Mouse (Mus musculus): ENCODE results near the gene Syn2. TPM values are rescaled to one million over a fixed set of nuclear protein-coding genes. Genes with fewer than 3 reads are reported as not detected.
A peak's percentile ranks its signal among the peaks of the same experiment; 100 is the strongest.

The Syn2 gene
- 42.6 and 45.7 TPM in 2 replicates for polyA plus RNA-seq (2015; fragmentation: Nextera tagmentation; extraction: Ambion mirVana)

DNA sequence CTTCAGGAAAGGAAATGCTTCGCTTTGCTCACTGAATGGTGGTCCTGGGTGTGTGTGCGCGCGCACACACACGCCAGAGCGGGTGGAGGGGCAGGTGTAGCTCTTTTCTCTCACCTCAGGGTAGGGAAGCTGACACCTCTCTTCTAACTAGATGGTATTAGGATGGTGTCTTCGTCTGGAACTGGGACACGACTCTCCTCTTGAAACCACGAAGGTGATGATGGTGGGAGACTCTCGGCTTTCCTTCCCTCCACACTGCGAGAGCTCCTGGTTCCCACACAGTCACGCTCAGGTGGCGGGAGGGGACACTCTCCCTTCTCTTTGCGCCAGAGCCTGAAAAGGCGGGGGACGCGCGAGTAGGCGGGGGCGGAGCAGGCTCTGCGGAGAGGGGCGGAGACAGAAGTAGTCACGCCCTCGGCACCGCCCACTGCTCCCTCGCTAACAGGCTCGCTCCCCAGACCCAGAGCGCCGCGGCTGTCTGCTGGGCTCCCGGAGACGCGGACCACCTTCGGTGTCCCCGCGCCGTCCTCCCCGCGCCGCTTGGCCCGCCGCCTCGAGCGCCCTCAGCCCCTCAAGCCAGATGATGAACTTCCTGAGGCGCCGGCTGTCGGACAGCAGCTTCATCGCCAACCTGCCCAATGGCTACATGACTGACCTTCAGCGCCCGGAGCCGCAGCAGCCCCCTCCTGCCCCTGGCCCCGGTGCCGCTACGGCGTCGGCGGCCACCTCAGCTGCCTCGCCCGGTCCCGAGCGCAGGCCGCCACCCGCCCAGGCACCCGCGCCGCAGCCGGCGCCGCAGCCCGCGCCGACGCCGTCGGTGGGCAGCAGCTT is at the start of gene Syn2:
TSS of gene Syn2 (plus strand) at position 402 of the 831 bp plus-strand sequence.
- under 1% methylated on average over 66 of the region's 75 CpGs for WGBS
- H3K4me3 ChIP-seq: peak within 1 kb of the TSS; percentile 80
- peak within 1 kb of the TSS; percentile 59 for H3K4me2 ChIP-seq
- H3K4me1 ChIP-seq: peaks cover 23% of the 10 kb centered on the region
- H3K36me3 ChIP-seq (replicated peaks): no peaks in the 10 kb centered on the region
- no peaks in the 10 kb centered on the region for H3K27me3 ChIP-seq (replicated peaks)
- H3K9ac ChIP-seq: peak within 1 kb of the TSS; percentile 61
- H3K9me3 ChIP-seq: no peaks in the 10 kb centered on the region
- peak within 1 kb of the TSS; percentile 61 for H3K27ac ChIP-seq
- peak; percentile 97 for ATAC-seq (replicated peaks)

DNA sequence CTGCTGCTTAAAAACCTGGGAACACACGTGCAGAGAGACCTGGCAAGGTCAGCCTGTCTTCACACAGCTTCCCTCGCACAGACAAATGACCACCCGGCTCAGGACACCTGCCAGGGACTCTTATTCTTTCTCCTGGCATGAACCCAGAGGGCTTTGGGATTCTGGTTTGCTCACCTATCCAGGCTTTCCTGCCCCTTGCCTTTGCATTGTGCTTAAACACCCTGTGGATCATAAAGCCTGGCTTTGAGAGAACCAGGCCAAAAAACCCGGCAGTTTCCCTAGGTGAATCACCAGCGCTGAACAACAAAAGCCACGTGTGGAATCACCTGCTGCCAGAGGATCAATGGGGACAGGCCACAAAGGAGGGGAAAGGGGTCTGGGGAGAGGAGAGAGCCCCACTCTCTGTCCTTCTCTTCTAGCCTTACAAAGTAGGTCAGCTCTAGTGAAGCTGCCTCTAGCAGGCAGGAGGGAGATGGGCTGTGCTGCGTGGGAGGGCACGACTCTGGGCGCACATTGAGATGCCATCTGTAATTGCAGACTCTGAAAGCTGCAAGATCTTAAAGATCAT is 49.3 kb upstream of the Syn2 start:
- H3K36me3 ChIP-seq (replicated peaks): no peaks in the 10 kb centered on the region
- no peaks in the 10 kb centered on the region for H3K9me3 ChIP-seq
- H3K9ac ChIP-seq: no peak overlapping the region
- no peaks in the 10 kb centered on the region for H3K4me1 ChIP-seq
- H3K4me2 ChIP-seq: no peak overlapping the region
- 49% methylated on average over 9 of the region's 9 CpGs for WGBS
- no peaks in the 10 kb centered on the region for H3K27me3 ChIP-seq (replicated peaks)
- H3K27ac ChIP-seq: no peak overlapping the region
- no peak overlapping the region for H3K4me3 ChIP-seq
- no peak for ATAC-seq (replicated peaks)

DNA sequence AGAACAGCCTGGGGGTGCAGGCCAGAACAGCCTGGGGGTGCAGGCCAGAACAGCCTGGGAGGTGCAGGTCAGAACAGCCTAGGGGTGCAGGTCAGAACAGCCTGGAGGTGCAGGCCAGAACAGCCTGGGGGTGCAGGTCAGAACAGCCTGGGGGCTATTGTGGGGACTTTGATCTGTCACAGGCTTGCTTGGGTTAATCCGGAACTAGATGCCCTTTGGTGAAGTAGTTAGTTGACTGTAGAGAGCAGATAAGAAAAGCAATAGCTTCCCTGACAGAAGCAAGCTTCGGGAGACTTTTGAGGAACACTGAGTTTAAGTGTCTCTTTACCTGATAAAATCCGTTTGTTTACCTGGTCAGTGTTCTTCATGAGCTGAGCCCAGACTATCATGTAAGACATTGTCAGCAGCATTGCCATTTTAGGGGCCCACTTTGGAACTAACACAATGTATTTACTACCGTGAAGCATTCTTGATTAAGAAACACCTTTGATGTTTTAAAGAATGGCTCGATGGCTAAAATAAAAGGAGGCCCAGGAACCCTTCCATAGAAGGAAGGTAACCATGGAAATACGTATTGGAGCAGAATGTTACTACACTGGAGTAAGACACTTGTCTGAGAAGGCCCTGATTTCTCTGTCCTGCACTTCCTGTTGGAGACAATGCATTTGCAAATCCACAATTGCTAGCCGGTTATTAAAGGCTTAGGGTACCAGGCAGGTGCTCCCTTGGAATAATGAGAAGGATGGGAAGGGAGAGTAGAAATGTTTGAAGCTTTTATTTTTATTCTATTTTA is 46.2 kb upstream of the Syn2 start:
- H3K27me3 ChIP-seq (replicated peaks): no peaks in the 10 kb centered on the region
- H3K36me3 ChIP-seq (replicated peaks): no peaks in the 10 kb centered on the region
- WGBS: 34% methylated on average over 7 of the region's 7 CpGs
- no peak overlapping the region for H3K4me3 ChIP-seq
- H3K9me3 ChIP-seq: no peaks in the 10 kb centered on the region
- no peak overlapping the region for H3K27ac ChIP-seq
- no peak overlapping the region for H3K4me2 ChIP-seq
- no peaks in the 10 kb centered on the region for H3K4me1 ChIP-seq
- no peak for ATAC-seq (replicated peaks)
- no peak overlapping the region for H3K9ac ChIP-seq

DNA sequence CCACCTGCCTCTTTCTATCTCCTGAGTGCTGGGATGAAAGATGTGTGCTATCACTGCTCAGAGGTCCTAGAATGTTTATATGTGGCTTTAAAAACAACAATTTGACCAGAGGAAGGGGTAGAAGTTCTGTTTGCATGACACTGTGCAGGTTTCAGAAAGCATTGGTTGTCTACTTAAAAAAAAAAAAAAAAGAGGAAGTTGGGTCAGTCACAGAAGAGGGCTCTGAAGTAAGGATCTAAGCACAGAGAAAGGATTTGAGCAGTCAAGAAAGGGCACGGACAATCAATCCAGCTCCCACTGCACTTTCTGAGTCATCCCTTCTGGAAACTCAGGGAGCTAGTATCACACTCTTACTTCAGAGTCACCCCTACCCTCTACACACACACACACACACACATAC is 43.0 kb upstream of the Syn2 start:
- 76% methylated on average over 1 of the region's 1 CpGs for WGBS
- H3K27ac ChIP-seq: no peak overlapping the region
- H3K4me1 ChIP-seq: no peaks in the 10 kb centered on the region
- H3K9ac ChIP-seq: no peak overlapping the region
- H3K4me2 ChIP-seq: no peak overlapping the region
- H3K9me3 ChIP-seq: no peaks in the 10 kb centered on the region
- ATAC-seq (replicated peaks): no peak
- H3K4me3 ChIP-seq: no peak overlapping the region
- no peaks in the 10 kb centered on the region for H3K36me3 ChIP-seq (replicated peaks)
- no peaks in the 10 kb centered on the region for H3K27me3 ChIP-seq (replicated peaks)

DNA sequence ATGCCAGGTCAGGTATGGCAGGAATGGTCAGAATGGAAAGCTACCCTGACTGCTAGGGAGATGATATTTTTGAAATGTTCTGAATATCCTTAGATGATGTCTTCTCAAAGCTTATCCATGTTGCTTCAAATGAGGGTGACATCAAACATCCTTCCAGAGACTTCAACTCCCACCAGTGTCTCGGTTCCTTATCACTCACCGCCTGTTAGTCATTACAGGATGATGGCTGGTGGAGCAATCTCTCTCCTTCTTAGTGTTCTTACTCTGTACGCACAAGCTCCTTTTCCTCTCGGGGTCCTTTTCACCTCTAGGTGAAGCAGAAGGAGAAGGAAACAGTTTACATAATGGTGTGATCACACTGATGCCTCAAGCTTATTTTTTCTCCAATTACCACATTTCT is 32.2 kb upstream of the Syn2 start:
- no peak overlapping the region for H3K27ac ChIP-seq
- 79% methylated on average over 4 of the region's 4 CpGs for whole genome bisulfite sequencing

DNA sequence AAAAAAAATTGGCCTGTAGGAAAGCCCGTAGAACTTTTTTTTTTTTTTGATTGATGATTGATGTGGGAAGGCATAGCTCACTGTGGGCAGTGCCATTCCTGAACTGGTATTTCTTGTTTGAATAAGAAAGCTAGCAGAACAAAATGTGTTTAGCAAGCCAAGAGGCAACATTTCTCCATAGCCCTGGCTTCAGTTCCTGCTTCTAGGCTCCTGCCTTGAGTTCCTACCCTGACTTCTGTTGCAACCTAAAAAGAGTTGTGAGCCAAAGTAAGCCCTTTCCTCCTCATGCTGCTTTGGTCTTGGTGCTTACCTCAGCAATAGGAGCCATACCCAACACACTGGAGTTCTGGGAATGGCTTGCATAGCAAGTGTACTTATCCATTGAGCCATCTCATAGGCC is 23.3 kb upstream of the Syn2 start:
- H3K27me3 ChIP-seq (replicated peaks): no peaks in the 10 kb centered on the region
- no peaks in the 10 kb centered on the region for H3K36me3 ChIP-seq (replicated peaks)
- H3K27ac ChIP-seq: no peak overlapping the region
- H3K9me3 ChIP-seq: no peaks in the 10 kb centered on the region
- 86% methylated on average over 1 of the region's 1 CpGs for WGBS
- no peak overlapping the region for H3K9ac ChIP-seq
- ATAC-seq (replicated peaks): no peak
- no peaks in the 10 kb centered on the region for H3K4me1 ChIP-seq
- no peak overlapping the region for H3K4me2 ChIP-seq
- H3K4me3 ChIP-seq: no peak overlapping the region

More for the DNA sequence above, 32.2 kb upstream of the Syn2 start:
- H3K9me3 ChIP-seq: no peaks in the 10 kb centered on the region
- H3K27me3 ChIP-seq (replicated peaks): no peaks in the 10 kb centered on the region
- H3K4me2 ChIP-seq: no peak overlapping the region
- ATAC-seq (replicated peaks): no peak
- no peak overlapping the region for H3K4me3 ChIP-seq
- no peaks in the 10 kb centered on the region for H3K36me3 ChIP-seq (replicated peaks)
- no peaks in the 10 kb centered on the region for H3K4me1 ChIP-seq
- no peak overlapping the region for H3K9ac ChIP-seq

DNA sequence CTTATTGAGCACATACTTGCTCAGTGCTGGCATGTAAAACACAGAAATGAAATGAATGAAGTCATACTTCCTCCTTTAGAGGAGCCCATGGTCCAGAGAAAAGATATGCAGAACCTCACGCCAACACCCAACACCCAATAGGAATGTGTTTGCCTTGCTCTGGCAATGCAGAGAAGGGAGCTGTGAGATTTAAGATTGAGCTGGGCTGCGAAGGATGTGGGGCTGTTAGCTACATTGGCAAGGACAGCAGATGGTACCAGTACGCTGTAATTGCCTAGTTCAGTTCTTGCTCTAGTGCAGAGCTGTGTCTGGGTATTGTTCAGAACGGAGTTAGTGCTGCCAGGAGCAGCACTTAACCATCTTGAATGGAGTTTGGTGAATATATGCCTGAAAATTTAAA is 12.5 kb upstream of the Syn2 start:
- Histone ChIP-seq H3K4me3 (no peak overlapping the region), H3K9me3 (no peaks in the 10 kb centered on the region), H3K9ac (no peak overlapping the region), H3K4me1 (peaks cover 33% of the 10 kb centered on the region), H3K36me3 (replicated peaks) (no peaks in the 10 kb centered on the region), H3K27ac (peak overlapping the region; percentile 61; the same call in 1 of the 2 replicates), H3K27me3 (replicated peaks) (no peaks in the 10 kb centered on the region), H3K4me2 (no peak overlapping the region)
- ATAC-seq (replicated peaks): no peak
- WGBS: 80% methylated on average over 4 of the region's 4 CpGs

DNA sequence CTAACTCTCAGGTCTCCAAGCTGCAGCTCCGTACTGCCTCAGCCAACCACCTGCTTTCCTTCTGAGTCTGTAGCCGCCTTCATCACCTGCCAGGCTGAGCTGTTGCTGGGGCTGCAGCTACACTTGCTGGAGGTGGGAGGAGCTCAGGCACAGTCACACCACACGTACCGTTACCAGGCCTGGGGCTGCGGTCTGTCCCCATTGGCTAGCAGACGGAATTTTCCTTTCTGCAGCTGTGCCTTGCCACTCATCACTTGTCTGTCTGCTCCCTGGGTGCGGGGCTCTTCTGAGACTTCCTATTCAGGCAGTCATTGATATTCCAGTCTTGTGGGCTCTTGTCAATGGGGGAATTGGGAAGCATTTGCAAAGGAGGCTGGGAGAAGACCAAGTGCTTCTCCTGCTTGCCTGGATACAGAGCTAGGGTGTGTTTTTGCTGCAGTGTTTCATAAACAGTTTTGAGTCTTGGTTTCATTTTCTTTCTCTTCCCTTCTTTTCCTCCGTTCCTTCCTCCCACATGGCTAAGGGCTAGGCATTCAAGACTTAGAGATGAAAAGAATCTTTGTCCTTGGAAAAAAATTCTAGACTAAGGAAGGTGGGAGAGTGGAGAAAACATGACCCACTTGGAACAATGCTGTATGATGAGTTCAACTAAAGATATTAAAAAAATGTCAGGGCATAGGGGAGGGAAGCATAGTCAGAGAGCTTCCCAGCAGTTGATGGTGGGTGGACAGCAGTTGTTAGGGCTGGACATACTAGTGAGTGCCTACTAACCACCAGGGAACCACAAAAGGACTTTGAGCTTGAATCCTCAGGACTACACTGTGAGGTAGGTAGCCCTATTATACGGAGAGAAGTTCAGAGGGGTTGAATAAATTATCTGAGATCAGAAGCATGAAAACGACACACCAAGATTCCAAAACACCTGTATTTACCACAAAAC is 11.2 kb upstream of the Syn2 start:
- no peaks in the 10 kb centered on the region for H3K27me3 ChIP-seq (replicated peaks)
- no peaks in the 10 kb centered on the region for H3K36me3 ChIP-seq (replicated peaks)
- H3K9me3 ChIP-seq: no peaks in the 10 kb centered on the region
- peak overlapping the region; percentile 20 for H3K4me2 ChIP-seq
- peak overlapping the region; percentile 61 for H3K27ac ChIP-seq
- peaks cover 38% of the 10 kb centered on the region for H3K4me1 ChIP-seq
- no peak overlapping the region for H3K9ac ChIP-seq
- WGBS: 13% methylated on average over 10 of the region's 10 CpGs
- ATAC-seq (replicated peaks): peak; percentile 86
- H3K4me3 ChIP-seq: no peak overlapping the region

DNA sequence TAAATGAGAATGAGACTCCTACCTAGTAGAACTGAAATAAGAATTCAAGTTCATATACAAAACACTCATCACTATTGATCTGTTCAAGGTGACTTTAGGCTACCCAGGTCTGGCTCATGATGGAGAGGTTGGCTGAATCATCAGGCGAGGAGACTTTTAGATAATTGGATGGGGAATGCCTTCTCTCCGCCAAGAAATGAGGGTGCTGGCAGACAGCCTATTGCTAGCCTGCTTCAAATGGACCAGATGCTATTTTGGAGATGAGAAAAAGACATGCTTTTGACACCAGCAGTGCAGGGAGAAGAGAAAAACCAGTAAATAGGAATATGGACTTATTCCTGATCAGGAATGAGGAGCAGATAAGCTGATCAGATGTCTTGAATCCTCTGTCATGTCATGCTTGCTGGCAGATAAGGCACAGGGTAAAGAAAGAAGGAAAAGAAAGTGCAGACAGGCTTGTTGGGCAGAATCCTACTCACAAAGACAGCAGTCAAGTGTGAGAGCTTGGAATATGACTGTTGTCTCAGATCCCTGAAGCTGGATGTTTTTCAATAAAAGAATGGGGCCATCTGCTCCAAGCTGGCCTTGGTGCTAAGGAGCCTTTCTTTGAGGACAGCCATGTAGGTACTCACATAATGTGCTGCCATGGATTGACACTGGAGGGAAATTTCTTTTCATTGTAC is 9.9 kb upstream of the Syn2 start:
- Histone ChIP-seq H3K4me3 (no peak overlapping the region), H3K9ac (no peak overlapping the region), H3K36me3 (replicated peaks) (no peaks in the 10 kb centered on the region), H3K27me3 (replicated peaks) (no peaks in the 10 kb centered on the region), H3K4me1 (peaks cover 38% of the 10 kb centered on the region), H3K9me3 (no peaks in the 10 kb centered on the region), H3K27ac (peak overlapping the region; percentile 61), H3K4me2 (no peak overlapping the region)
- 55% methylated on average over 2 of the region's 2 CpGs for WGBS
- ATAC-seq (replicated peaks): no peak

DNA sequence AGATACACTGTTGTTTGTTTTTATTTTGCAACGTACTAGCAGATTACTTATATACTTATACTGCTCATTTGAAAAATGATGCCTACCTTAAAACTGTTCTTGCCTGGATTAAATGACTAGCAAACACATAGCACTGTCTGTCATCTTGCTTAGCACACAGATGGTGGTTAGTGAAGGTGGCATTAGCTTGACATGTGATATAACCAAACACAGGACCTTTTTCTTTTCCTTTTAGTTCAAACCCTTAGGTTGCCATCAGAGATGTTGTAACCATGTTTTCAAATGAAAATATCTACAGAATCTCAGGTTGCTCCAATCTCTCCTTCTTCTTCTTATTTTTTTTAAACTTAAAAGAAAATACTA is 9.4 kb upstream of the Syn2 start:
- H3K4me3 ChIP-seq: no peak overlapping the region
- H3K4me1 ChIP-seq: peaks cover 38% of the 10 kb centered on the region
- H3K36me3 ChIP-seq (replicated peaks): no peaks in the 10 kb centered on the region
- ATAC-seq (replicated peaks): no peak
- H3K27me3 ChIP-seq (replicated peaks): no peaks in the 10 kb centered on the region
- H3K4me2 ChIP-seq: no peak overlapping the region
- no peak overlapping the region for H3K9ac ChIP-seq
- peak overlapping the region; percentile 61 for H3K27ac ChIP-seq
- WGBS: 70% methylated on average over 1 of the region's 1 CpGs
- H3K9me3 ChIP-seq: no peaks in the 10 kb centered on the region

DNA sequence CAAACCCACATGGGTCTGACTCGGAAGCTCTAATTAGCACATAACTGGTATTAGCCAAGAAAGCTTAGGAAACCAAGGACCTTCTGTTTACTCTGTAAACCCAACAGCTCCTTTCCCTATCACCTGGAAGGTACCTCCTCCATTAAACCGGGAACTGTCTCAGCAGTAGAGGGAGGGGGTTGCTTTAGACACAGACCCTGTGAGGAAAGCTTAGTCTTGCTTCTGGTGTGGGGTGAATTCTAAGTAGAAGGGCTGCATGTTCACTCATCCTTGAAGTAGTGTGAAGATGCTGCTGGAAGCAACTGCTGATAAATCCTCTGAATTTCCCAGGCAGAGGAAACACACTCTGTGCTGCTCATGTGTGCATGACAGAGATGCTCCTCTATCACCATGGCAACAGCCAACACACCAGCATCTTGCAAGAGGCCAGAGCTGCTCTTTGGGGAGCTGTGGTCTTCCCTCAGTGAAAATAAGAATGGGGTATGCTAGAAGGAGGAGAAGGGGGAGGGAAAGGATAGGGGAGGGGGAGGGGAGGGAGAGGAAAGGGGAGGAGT is 8.4 kb upstream of the Syn2 start:
- no peak overlapping the region for H3K9ac ChIP-seq

More for the DNA sequence above, 8.4 kb upstream of the Syn2 start:
- Histone ChIP-seq H3K4me2 (peak overlapping the region; percentile 32), H3K4me3 (no peak overlapping the region), H3K36me3 (replicated peaks) (no peaks in the 10 kb centered on the region), H3K27me3 (replicated peaks) (no peaks in the 10 kb centered on the region), H3K4me1 (peaks cover 38% of the 10 kb centered on the region), H3K9me3 (no peaks in the 10 kb centered on the region), H3K27ac (peak overlapping the region; percentile 87)
- peak; percentile 94 for ATAC-seq (replicated peaks)
- 9% methylated on average over 2 of the region's 2 CpGs for WGBS
